Mouse (Mus musculus) E14TG2a.4 (cell line): ENCODE results near the gene Abhd13.

Experiments used
- CTCF ChIP-seq: conservative IDR thresholded peaks from 2 replicates; pipeline ENCODE4 v1.5.1; 2014; ENCODE audit warnings: low read length
- NANOG ChIP-seq: IDR thresholded peaks from 2 replicates; pipeline ENCODE4 v1.6.1; 2014; ENCODE audit warnings: borderline replicate concordance, low read length, mixed read lengths
- POU5F1 ChIP-seq: IDR thresholded peaks from 2 replicates; pipeline ENCODE4 v1.6.1; 2014; ENCODE audit warnings: low read length, borderline replicate concordance

DNA sequence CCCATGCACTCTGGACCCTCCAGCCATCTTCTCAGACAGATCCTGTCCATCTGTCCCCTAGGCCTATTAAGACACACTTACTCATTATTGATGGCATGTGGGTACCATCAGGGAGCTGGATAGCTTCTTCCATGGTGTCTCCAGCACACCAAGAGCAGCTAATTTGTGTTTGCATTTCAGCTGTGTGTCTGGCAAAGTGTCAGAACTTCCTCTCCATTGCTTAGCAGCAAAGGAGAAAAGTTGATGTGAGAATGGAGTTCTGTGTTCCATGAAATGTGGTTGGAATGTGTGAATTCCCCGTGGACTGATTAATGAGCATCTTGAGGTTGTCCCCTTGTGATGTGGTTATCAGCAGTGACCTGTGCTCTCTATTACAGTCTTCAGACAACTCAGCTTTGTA is 2.2 kb downstream of the Abhd13 start:
- TF ChIP-seq CTCF: no peak
- TF ChIP-seq NANOG: no peak
- no peak for TF ChIP-seq POU5F1
